Mouse (Mus musculus) right cerebral cortex, adult 18-20 months (tissue): ENCODE measurements at regions not wholly inside any gene's neighbourhood (a gene's known extent, or its start where the extent isn't known, plus 50 kb on each side); places are given as distances from the start of the nearest gene placed in this dataset.

Source experiments
- DNase-seq: peaks from one replicate; pipeline ENCODE4 v3.0.0; 2022; ENCODE audit warnings: mixed read lengths

DNA sequence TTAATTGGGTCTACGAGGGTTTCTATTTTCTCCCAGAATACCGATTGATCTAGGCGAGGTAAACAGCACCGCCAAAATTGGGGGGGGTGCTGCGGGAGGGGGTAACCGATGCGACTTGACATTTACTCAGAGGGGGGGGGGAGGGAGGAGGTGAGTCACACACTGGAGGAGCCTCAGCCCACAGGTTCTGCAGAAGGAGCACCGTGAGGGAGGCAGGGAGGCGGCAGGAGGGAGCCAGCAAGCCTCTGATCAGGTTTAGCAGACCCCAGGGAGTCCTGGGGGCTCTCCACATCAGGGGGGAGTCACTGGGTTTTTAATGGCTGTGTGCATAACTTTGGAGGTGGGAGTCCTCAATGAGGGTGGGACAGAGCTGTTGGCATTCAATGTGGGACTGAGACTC lies 51.3 kb upstream of the Ier5l start:
- peak; percentile 57 for DNase-seq

GRCm38 (mm10) chr2:30525831-30526230 lies 51.8 kb upstream of the Ier5l start:
- no peak for DNase-seq

- DNase-seq, result no peak
Measured at GRCm38 (mm10) chr2:30527495-30527894, 53.5 kb upstream of the Ier5l start.

GRCm38 (mm10) chr2:30532948-30533347 lies 58.9 kb upstream of the Ier5l start:
- no peak for DNase-seq

DNA sequence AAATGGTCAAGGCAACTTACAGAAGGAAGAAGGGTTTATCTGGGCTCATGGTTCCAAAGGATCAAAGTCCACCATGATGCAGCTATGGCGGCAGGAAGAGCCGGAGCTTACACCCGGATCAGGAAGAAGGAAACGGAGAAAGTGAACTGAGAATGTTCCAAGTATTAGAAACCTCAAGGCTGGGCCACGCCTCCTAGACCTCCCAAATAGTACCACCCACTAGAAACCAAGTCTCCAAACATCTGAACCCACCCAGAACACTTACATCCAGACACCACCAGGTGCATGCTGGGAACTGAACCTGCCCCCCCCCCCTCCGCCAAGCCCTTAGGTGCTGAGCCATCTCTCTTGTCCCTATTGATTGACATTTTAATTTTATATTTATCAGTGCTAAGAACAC lies 59.3 kb upstream of the Ier5l start:
- no peak for DNase-seq

DNA sequence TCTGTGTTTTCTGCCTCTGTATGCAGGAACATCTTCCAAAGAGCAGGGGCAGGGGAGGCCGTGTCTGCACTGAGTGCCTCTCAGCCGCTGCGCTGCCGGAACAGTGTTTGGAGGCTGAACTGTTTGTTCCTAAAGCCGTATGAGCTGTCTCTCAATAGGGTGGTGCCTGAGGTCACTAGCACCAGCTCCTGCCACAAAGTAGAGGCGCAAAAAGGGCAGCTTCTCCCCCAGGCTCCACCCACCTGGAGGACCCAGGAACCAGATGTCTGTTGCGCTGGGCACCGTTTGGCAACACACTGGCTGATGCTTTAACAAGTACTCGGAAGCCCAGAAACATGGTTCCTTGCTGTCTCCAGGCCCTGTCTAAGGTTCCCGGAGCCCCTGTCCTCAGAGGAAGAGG lies 60.4 kb upstream of the Cstad start:
- DNase-seq, result no peak

- DNase-seq, result no peak
Measured at GRCm38 (mm10) chr2:30539305-30539704, 55.5 kb upstream of the Cstad start.

- no peak for DNase-seq
Measured at GRCm38 (mm10) chr2:30541541-30541940, 53.3 kb upstream of the Cstad start.

DNA sequence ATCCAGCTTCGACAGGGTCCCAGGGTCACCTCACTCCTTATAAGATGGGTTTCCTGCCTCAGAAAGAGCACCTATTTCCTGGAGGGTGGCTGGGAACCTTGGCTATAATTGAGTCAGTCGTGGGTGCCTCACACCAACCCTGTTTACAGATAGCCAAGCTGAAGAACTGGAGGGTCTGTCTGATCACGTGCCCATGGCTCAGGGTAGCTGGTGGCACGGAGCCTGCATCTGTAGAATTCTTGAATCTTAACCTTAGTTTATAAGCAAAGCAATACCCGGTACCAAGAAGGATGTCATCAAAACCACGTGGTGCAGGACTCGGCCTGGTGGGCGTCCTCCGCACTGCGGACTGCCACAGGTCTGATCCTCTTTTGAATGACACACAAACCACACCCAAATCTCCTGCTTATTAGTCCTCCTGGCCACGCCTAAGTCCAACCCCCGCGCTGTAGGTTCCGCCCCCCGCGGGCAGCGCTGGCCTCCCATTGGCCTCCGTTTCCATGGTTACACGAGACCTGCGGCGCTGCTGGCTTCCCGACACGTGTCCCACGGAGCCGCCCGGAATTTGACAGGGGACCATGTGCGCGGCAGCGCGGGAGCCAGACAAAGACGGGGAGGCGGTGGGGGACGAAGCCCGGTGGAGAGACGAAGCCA lies 49.9 kb upstream of the Cstad start:
- peak; percentile 95 for DNase-seq
